ENCODE assay signal across 7 mouse cellular contexts in genomic region chr11:68199801-68200423, GRCm38 (mm10).
DNase-seq lines count a peak whose midpoint lies in the region; TF ChIP-seq lines count a peak whose summit lies in the region.

No protein-coding gene starts in this region.

- H3K4me1 ChIP-seq in bone marrow, adult 2 months (ENCODE audit: control insufficient read depth, insufficient read depth, low read length): peaks cover 6% of the 10 kb centered on the region

- H3K27ac ChIP-seq in bone marrow, adult 2 months (ENCODE audit: control insufficient read depth, insufficient read depth, low read depth, low read length, poor library complexity): peak overlapping the region; percentile 44; the same call in 1 of the 2 replicates

- peak; percentile 71 for DNase-seq in CD4-positive, CD25-positive, alpha-beta regulatory T cell, adult 2 months (ENCODE audit: low read depth, low spot score)
- DNase-seq in kidney, postnatal 10 days: peak; percentile 69
- DNase-seq in natural killer cell, adult 2 months (ENCODE audit: low spot score in 2 of 2): peak; percentile 38 to 40
- no peak for DNase-seq in cerebellum, postnatal 14 days
- no peak for DNase-seq in adipocyte (ENCODE audit: low spot score)
- DNase-seq in frontal cortex, postnatal 25 days (ENCODE audit: low spot score in 2 of 2): no peak

- H3K4me3 ChIP-seq in bone marrow, adult 2 months (replicated peaks; ENCODE audit: control insufficient read depth, low read depth, low read length): no peak overlapping the region

- no peak for TF ChIP-seq CTCF in bone marrow, adult 2 months (IDR thresholded peaks at IDR 0.05; ENCODE audit: control insufficient read depth, insufficient read depth, low read length)

- no peak for TF ChIP-seq POLR2A in bone marrow, adult 2 months (IDR thresholded peaks at IDR 0.05; ENCODE audit: borderline replicate concordance, control insufficient read depth, low read depth, low read length)

- 8% methylated on average over 10 of the region's 10 CpGs for WGBS in bone marrow, adult 2 months

Comparison
In these comparisons a context has a peak if more than half of its experiments do, and no peak if none do; other contexts are left out.
1. DNase-seq: peak in CD4-positive, CD25-positive, alpha-beta regulatory T cell, adult 2 months (single experiment), kidney, postnatal 10 days (single experiment) and natural killer cell, adult 2 months (2 of 2); none in cerebellum, postnatal 14 days (0 of 2), adipocyte (single experiment) and frontal cortex, postnatal 25 days (0 of 2).